ENCODE assay signal across 20 mouse cellular contexts in the genomic region with DNA sequence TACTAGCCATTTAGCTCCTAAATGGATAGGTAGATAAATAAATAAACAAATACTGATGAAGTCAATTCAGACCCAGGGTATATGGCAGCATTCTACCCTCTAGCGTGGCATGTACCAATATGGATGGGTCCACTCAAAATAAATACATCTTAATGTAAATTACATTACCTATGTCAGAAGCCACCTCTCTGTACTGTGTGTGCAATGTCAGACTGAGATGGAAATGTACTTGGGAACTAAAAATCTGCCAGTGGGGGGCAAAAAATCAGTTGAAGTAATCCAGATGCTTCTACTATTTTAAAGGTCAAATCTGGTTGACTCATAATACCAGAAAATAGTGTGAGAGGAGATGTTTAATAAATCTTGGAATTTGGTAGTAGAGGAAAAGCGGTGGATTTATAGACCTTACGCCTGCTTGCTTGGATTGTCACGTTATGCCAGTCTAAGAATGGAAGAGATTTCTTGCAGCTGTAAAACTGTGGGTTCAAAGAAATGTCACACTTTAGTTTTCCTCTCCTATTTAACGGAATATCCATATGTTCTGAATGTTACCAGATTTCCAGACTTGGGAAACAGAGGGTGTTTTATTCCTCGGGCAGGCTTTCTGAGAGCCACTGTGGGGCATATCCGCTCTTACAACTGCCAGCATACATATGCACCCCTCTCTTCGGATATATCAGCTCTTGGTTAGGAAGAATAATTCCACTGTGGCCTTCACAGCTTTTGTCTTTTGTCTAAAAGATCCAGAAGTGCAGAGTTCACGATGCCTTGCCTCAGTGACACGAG.
A peak's percentile ranks its signal among the peaks of the same experiment; 100 is the strongest.
DNase-seq lines count a peak whose midpoint lies in the region; ATAC-seq lines count a peak whose summit lies in the region.
"Had no signal": no experiment of that assay in that cellular context is flagged by ENCODE, and none has a peak within 500 bp of the region (broad histone marks: within the 10 kb centered on the region; RNA-seq: fewer than 3 reads in every experiment).

No protein-coding gene starts in this region.

- H3K9ac ChIP-seq in midbrain, embryonic 12.5 days (replicated peaks), result no peak overlapping the region
- no peak overlapping the region for H3K9ac ChIP-seq in midbrain, embryonic 14.5 days (replicated peaks; ENCODE audit: low read length)
- H3K9ac ChIP-seq: embryonic facial prominence, embryonic 15.5 days; heart, embryonic 12.5 days; intestine, embryonic 15.5 days had no signal

- H3K9me3 ChIP-seq in midbrain, embryonic 12.5 days, result no peaks in the 10 kb centered on the region
- no peaks in the 10 kb centered on the region for H3K9me3 ChIP-seq in midbrain, embryonic 14.5 days (ENCODE audit: control insufficient read depth, low read length)
- H3K9me3 ChIP-seq: embryonic facial prominence, embryonic 15.5 days; forebrain, embryonic 10.5 days; heart, embryonic 12.5 days; intestine, embryonic 15.5 days had no signal

- peak overlapping the region; percentile 36; the same call in 1 of the 2 replicates for H3K27ac ChIP-seq in midbrain, embryonic 12.5 days (replicated peaks)
- H3K27ac ChIP-seq in midbrain, embryonic 14.5 days (replicated peaks; ENCODE audit: low read depth, low read length), result no peak overlapping the region
- H3K27ac ChIP-seq: embryonic facial prominence, embryonic 15.5 days; forebrain, embryonic 10.5 days; hindbrain, postnatal 0 days; intestine, embryonic 15.5 days had no signal

- no peaks in the 10 kb centered on the region for H3K36me3 ChIP-seq in midbrain, embryonic 12.5 days
- H3K36me3 ChIP-seq in midbrain, embryonic 14.5 days (ENCODE audit: control insufficient read depth, insufficient read depth, low read length), result no peaks in the 10 kb centered on the region
- H3K36me3 ChIP-seq: embryonic facial prominence, embryonic 15.5 days; forebrain, embryonic 10.5 days; heart, embryonic 12.5 days; intestine, embryonic 15.5 days had no signal

- no peaks in the 10 kb centered on the region for H3K27me3 ChIP-seq in midbrain, embryonic 12.5 days
- H3K27me3 ChIP-seq in midbrain, embryonic 14.5 days (ENCODE audit: control insufficient read depth, insufficient read depth, low read length), result no peaks in the 10 kb centered on the region
- H3K27me3 ChIP-seq: embryonic facial prominence, embryonic 15.5 days; heart, embryonic 12.5 days; intestine, embryonic 15.5 days had no signal

- intact Hi-C loops in heart, postnatal 36 days (cut with DNase I), result no loop called here

- ATAC-seq in frontal cortex, adult (ENCODE audit: low TSS enrichment), result peak; percentile 60
- ATAC-seq in midbrain, embryonic 12.5 days (ENCODE audit: low FRiP score, low read depth), result no peak
- no peak for ATAC-seq in midbrain, embryonic 14.5 days (ENCODE audit: low FRiP score, low TSS enrichment)
- ATAC-seq: forebrain, embryonic 14.5 days; hindbrain, postnatal 0 days; intestine, embryonic 15.5 days had no signal

- no peak overlapping the region for H3K4me3 ChIP-seq in midbrain, embryonic 12.5 days
- no peak overlapping the region for H3K4me3 ChIP-seq in midbrain, embryonic 14.5 days (replicated peaks; ENCODE audit: low read depth, low read length)
- H3K4me3 ChIP-seq: embryonic facial prominence, embryonic 15.5 days; erythroblast, embryonic 14.5 days; forebrain, embryonic 10.5 days; heart, embryonic 12.5 days; intestine, embryonic 15.5 days had no signal

- no peak for DNase-seq in frontal cortex, postnatal 25 days (ENCODE audit: low spot score in 2 of 2)
- no peak for DNase-seq in midbrain, embryonic 14.5 days
- peak; percentile 24 for DNase-seq in hindlimb bud, embryonic 11.5 days (ENCODE audit: extremely low spot score, low read depth, low spot score)
- peak; percentile 48 for DNase-seq in mesoderm, embryonic 11.5 days (ENCODE audit: low read depth, low spot score)
- DNase-seq in ovary, postnatal 36 days (ENCODE audit: low spot score), result no peak
- no peak for DNase-seq in heart, postnatal 36 days
- DNase-seq: adrenal gland, postnatal 14 days; cerebellum, adult 11-12 months; cerebellum, adult 9-11 months; cerebellum, postnatal 36 days; gastrocnemius, postnatal 25 days had no signal

- peaks cover 3% of the 10 kb centered on the region; the same call in 1 of the 2 replicates for H3K4me1 ChIP-seq in midbrain, embryonic 12.5 days
- H3K4me1 ChIP-seq in midbrain, embryonic 14.5 days (ENCODE audit: control insufficient read depth, insufficient read depth, low read length), result no peaks in the 10 kb centered on the region
- H3K4me1 ChIP-seq: embryonic facial prominence, embryonic 15.5 days; heart, embryonic 12.5 days; intestine, embryonic 15.5 days had no signal

- H3K4me2 ChIP-seq in midbrain, embryonic 12.5 days (replicated peaks), result no peak overlapping the region
- no peak overlapping the region for H3K4me2 ChIP-seq in midbrain, embryonic 14.5 days (ENCODE audit: low read length)
- H3K4me2 ChIP-seq: embryonic facial prominence, embryonic 15.5 days; heart, embryonic 12.5 days; intestine, embryonic 15.5 days had no signal

- WGBS in midbrain, embryonic 12.5 days, result 80% methylated on average over 10 of the region's 10 CpGs
- WGBS in midbrain, embryonic 14.5 days, result 73% methylated on average over 10 of the region's 10 CpGs

Comparison
In these comparisons a context has a peak if more than half of its experiments do, and no peak if none do; other contexts are left out.
1. DNase-seq: peak in hindlimb bud, embryonic 11.5 days (single experiment) and mesoderm, embryonic 11.5 days (single experiment); none in frontal cortex, postnatal 25 days (0 of 2), midbrain, embryonic 14.5 days (single experiment), ovary, postnatal 36 days (single experiment) and heart, postnatal 36 days (0 of 2).